Mouse (Mus musculus): ENCODE results near the gene Kremen1. TPM values are rescaled to one million over a fixed set of nuclear protein-coding genes. Genes with fewer than 3 reads are reported as not detected.

Kremen1 gene
- polyA plus RNA-seq, 1 experiment: 27.8 TPM

DNA sequence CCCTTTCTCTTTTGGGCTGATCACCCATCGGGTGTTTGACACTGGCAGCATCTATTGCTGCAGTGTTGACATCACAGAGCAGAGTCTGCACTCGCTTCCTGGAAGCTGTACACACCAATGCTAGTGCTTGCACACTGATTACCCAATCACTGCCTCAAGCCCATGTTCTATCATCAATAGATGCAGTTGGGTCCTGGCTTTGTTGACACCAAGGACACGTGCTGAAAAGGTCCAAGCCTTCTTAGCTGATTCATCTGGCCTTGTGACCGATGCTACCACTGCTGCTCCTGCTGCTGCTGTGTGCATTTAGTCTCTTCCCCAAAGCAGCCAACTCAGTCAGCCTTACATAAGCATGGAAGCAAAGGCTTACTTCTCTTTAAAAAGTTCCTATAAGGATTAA, 73.2 kb downstream of the Kremen1 start:
- no peak overlapping the region for H3K27ac ChIP-seq (ENCODE audit: insufficient read depth, low read length)
- H3K9me3 ChIP-seq (replicated peaks; ENCODE audit: control insufficient read depth, insufficient read depth, low read length, poor library complexity, severe bottlenecking): no peaks in the 10 kb centered on the region

DNA sequence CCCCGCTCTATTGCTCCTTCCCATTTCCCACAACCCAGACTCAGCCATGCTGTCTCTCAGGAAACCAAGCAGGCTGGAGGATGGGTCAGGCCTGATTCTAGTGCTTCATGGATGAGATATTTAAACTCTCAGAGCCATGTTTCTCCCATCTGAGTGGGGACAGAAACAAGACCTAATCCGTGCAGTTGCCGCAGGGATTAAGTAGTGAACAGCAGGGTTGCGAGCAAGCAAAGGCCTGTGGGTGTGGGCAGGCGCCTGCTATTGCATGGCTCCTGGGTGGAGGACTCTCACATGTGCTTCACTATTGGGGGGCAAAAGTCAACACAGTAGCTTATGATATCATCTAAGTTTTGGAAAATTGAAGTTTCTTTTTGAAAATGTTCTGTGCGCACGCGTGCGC, 76.5 kb downstream of the Kremen1 start:
- Histone ChIP-seq H3K4me1 (ENCODE audit: control insufficient read depth, insufficient read depth, low read length) (no peaks in the 10 kb centered on the region), H3K27me3 (ENCODE audit: control insufficient read depth, insufficient read depth, low read length, poor library complexity, severe bottlenecking) (no peaks in the 10 kb centered on the region), H3K9ac (ENCODE audit: low read depth, poor library complexity, severe bottlenecking) (peak overlapping the region; percentile 31; the same call in 1 of the 2 replicates), H3K36me3 (ENCODE audit: control insufficient read depth, insufficient read depth, low read length, poor library complexity, severe bottlenecking) (no peaks in the 10 kb centered on the region), H3K4me3 (ENCODE audit: low read depth, low read length) (peak overlapping the region; percentile 31), H3K27ac (ENCODE audit: insufficient read depth, low read length) (no peak overlapping the region), H3K9me3 (replicated peaks; ENCODE audit: control insufficient read depth, insufficient read depth, low read length, poor library complexity, severe bottlenecking) (no peaks in the 10 kb centered on the region)
- no peak for TF ChIP-seq POLR2A (IDR thresholded peaks at IDR 0.05; ENCODE audit: insufficient read depth, low read length)
- no peak for TF ChIP-seq EP300 (IDR thresholded peaks at IDR 0.05; ENCODE audit: insufficient read depth, low read depth, low read length)
- TF ChIP-seq CTCF (IDR thresholded peaks at IDR 0.05; ENCODE audit: low read depth, low read length): no peak

More for the DNA sequence above, 73.2 kb downstream of the Kremen1 start:
- Histone ChIP-seq H3K4me3 (ENCODE audit: low read depth, low read length) (no peak overlapping the region), H3K36me3 (ENCODE audit: control insufficient read depth, insufficient read depth, low read length, poor library complexity, severe bottlenecking) (no peaks in the 10 kb centered on the region), H3K27me3 (ENCODE audit: control insufficient read depth, insufficient read depth, low read length, poor library complexity, severe bottlenecking) (no peaks in the 10 kb centered on the region), H3K4me1 (ENCODE audit: control insufficient read depth, insufficient read depth, low read length) (no peaks in the 10 kb centered on the region), H3K9ac (ENCODE audit: low read depth, poor library complexity, severe bottlenecking) (no peak overlapping the region)
- TF ChIP-seq EP300 (IDR thresholded peaks at IDR 0.05; ENCODE audit: insufficient read depth, low read depth, low read length) (no peak), CTCF (IDR thresholded peaks at IDR 0.05; ENCODE audit: low read depth, low read length) (no peak), POLR2A (IDR thresholded peaks at IDR 0.05; ENCODE audit: insufficient read depth, low read length) (no peak)

- H3K9me3 ChIP-seq (replicated peaks; ENCODE audit: control insufficient read depth, insufficient read depth, low read length, poor library complexity, severe bottlenecking): no peaks in the 10 kb centered on the region
- TF ChIP-seq EP300 (IDR thresholded peaks at IDR 0.05; ENCODE audit: insufficient read depth, low read depth, low read length) (no peak), POLR2A (IDR thresholded peaks at IDR 0.05; ENCODE audit: insufficient read depth, low read length) (no peak), CTCF (IDR thresholded peaks at IDR 0.05; ENCODE audit: low read depth, low read length) (no peak)
- peak overlapping the region; percentile 48; the same call in 1 of the 2 replicates for H3K9ac ChIP-seq (ENCODE audit: low read depth, poor library complexity, severe bottlenecking)
- H3K4me1 ChIP-seq (ENCODE audit: control insufficient read depth, insufficient read depth, low read length): no peaks in the 10 kb centered on the region
- H3K4me3 ChIP-seq (ENCODE audit: low read depth, low read length): peak overlapping the region; percentile 31
- no peak overlapping the region for H3K27ac ChIP-seq (ENCODE audit: insufficient read depth, low read length)
- H3K27me3 ChIP-seq (ENCODE audit: control insufficient read depth, insufficient read depth, low read length, poor library complexity, severe bottlenecking): no peaks in the 10 kb centered on the region
- H3K36me3 ChIP-seq (ENCODE audit: control insufficient read depth, insufficient read depth, low read length, poor library complexity, severe bottlenecking): no peaks in the 10 kb centered on the region
These were observed 77.1 kb downstream of the Kremen1 start for GRCm38 (mm10) chr11:5184250-5184649.

DNA sequence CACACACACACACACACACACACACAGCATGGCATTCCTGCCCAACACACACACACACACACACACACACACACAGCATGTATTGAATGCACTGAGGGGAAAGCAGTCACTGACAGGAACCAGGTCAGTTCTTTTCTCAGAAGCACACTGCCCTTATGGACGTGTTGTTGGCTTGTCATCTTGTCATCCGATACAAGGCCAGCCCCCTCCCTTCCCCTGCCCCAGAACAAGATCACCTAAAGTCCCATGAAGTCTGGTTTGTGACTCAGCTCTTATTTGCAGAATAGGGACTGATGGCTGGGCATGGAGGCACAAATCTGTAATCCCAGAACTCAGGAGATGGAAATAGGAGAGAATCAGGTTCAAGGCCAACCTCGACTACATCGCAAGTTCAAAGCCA, 78.5 kb downstream of the Kremen1 start:
- Histone ChIP-seq H3K4me1 (ENCODE audit: control insufficient read depth, insufficient read depth, low read length) (no peaks in the 10 kb centered on the region), H3K27me3 (ENCODE audit: control insufficient read depth, insufficient read depth, low read length, poor library complexity, severe bottlenecking) (no peaks in the 10 kb centered on the region), H3K27ac (ENCODE audit: insufficient read depth, low read length) (no peak overlapping the region; the same call in 1 of the 2 replicates)

DNA sequence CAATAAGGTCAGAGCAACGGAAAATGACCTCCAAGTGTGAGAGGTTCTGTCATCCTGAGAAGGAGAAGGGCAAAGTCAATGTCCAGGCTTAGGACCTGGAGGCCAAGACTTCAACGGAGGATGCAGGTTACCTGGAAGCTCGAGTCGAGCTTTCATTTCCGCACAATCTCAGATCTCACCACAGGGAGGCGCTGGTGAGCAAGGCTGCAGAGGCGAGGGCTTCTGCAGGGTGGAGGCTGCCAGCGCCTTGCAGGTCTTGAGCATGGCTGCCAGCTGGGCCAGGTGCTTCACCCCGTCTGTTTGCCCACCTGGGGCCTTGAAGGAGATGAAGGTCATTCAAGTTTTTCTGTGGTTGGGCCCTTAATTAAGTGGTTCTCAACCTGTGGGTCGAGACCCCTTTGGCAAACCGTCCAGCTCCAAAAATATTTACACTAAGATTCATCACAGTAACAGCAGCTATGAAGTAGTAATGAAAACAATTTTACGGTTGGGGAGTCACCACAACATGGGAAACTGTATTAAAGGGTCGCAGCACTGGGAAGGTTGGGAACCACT, 79.4 kb downstream of the Kremen1 start:
- TF ChIP-seq POLR2A (IDR thresholded peaks at IDR 0.05; ENCODE audit: insufficient read depth, low read length) (no peak), CTCF (IDR thresholded peaks at IDR 0.05; ENCODE audit: low read depth, low read length) (peak; percentile 99)
- Histone ChIP-seq H3K4me1 (ENCODE audit: control insufficient read depth, insufficient read depth, low read length) (no peaks in the 10 kb centered on the region), H3K4me3 (ENCODE audit: low read depth, low read length) (no peak overlapping the region), H3K36me3 (ENCODE audit: control insufficient read depth, insufficient read depth, low read length, poor library complexity, severe bottlenecking) (no peaks in the 10 kb centered on the region), H3K27ac (ENCODE audit: insufficient read depth, low read length) (no peak overlapping the region), H3K27me3 (ENCODE audit: control insufficient read depth, insufficient read depth, low read length, poor library complexity, severe bottlenecking) (no peaks in the 10 kb centered on the region), H3K9ac (ENCODE audit: low read depth, poor library complexity, severe bottlenecking) (no peak overlapping the region), H3K9me3 (replicated peaks; ENCODE audit: control insufficient read depth, insufficient read depth, low read length, poor library complexity, severe bottlenecking) (no peaks in the 10 kb centered on the region)

More for the DNA sequence above, 78.5 kb downstream of the Kremen1 start:
- no peaks in the 10 kb centered on the region for H3K36me3 ChIP-seq (ENCODE audit: control insufficient read depth, insufficient read depth, low read length, poor library complexity, severe bottlenecking)
- no peak overlapping the region for H3K4me3 ChIP-seq (ENCODE audit: low read depth, low read length)
- no peaks in the 10 kb centered on the region for H3K9me3 ChIP-seq (replicated peaks; ENCODE audit: control insufficient read depth, insufficient read depth, low read length, poor library complexity, severe bottlenecking)
- no peak for TF ChIP-seq POLR2A (IDR thresholded peaks at IDR 0.05; ENCODE audit: insufficient read depth, low read length)
- TF ChIP-seq EP300 (IDR thresholded peaks at IDR 0.05; ENCODE audit: insufficient read depth, low read depth, low read length): no peak
- TF ChIP-seq CTCF (IDR thresholded peaks at IDR 0.05; ENCODE audit: low read depth, low read length): no peak
- no peak overlapping the region for H3K9ac ChIP-seq (ENCODE audit: low read depth, poor library complexity, severe bottlenecking)

DNA sequence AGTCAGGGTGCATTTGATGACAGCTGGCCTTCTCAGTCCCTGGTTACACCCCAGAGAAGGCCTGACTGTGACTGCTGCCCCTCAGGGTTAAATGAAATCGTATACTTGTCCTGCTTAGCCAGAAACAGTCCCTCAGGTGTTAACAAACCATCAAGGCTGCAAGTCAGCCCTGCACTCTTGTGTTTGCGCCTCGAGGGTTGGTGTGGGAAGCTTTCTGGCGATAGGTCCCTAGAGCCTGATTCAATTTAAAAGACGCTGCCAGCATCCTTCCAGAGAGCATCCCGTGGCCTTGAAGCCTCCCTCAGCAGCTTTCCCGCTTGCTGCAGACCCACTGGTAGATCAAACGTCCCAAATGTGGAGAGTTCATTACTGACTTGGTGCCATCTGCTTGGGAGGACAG, 82.0 kb downstream of the Kremen1 start:
- Histone ChIP-seq H3K27me3 (ENCODE audit: control insufficient read depth, insufficient read depth, low read length, poor library complexity, severe bottlenecking) (no peaks in the 10 kb centered on the region), H3K36me3 (ENCODE audit: control insufficient read depth, insufficient read depth, low read length, poor library complexity, severe bottlenecking) (no peaks in the 10 kb centered on the region), H3K27ac (ENCODE audit: insufficient read depth, low read length) (peak overlapping the region; percentile 60), H3K4me1 (ENCODE audit: control insufficient read depth, insufficient read depth, low read length) (no peaks in the 10 kb centered on the region), H3K4me3 (ENCODE audit: low read depth, low read length) (no peak overlapping the region), H3K9me3 (replicated peaks; ENCODE audit: control insufficient read depth, insufficient read depth, low read length, poor library complexity, severe bottlenecking) (no peaks in the 10 kb centered on the region), H3K9ac (ENCODE audit: low read depth, poor library complexity, severe bottlenecking) (0 out of 2 replicates have a peak overlapping the region, but pooled peaks have one; percentile 11)
- TF ChIP-seq CTCF (IDR thresholded peaks at IDR 0.05; ENCODE audit: low read depth, low read length) (no peak), EP300 (IDR thresholded peaks at IDR 0.05; ENCODE audit: insufficient read depth, low read depth, low read length) (no peak), POLR2A (IDR thresholded peaks at IDR 0.05; ENCODE audit: insufficient read depth, low read length) (no peak)

Data from ES-Bruce4 (cell line).